In genomic region chr10:99285759-99286158, GRCm38 (mm10) we compare ENCODE assay signal across 12 mouse cellular contexts. TPM values are rescaled to one million over a fixed set of nuclear protein-coding genes. Genes with fewer than 3 reads are reported as not detected.
A peak's percentile ranks its signal among the peaks of the same experiment; 100 is the strongest.
DNase-seq lines count a peak whose midpoint lies in the region; ATAC-seq and TF ChIP-seq lines count a peak whose summit lies in the region.
"Had no signal": no experiment of that assay in that cellular context is flagged by ENCODE, and none has a peak within 500 bp of the region (broad histone marks: within the 10 kb centered on the region; RNA-seq: fewer than 3 reads in every experiment).

No protein-coding gene starts in this region.

- H3K4me1 ChIP-seq in lung, embryonic 15.5 days, result peaks cover 19% of the 10 kb centered on the region
- H3K4me1 ChIP-seq in olfactory bulb, adult 2 months (ENCODE audit: control insufficient read depth, insufficient read depth, low read length), result peaks cover 16% of the 10 kb centered on the region

- ATAC-seq in lung, embryonic 15.5 days (ENCODE audit: borderline replicate concordance, extremely low read depth, low FRiP score, low TSS enrichment), result peak; percentile 61; the same call in 1 of the 2 replicates
- ATAC-seq in CD4-positive, CD25-positive, alpha-beta regulatory T cell, adult 4 months, result no peak
- ATAC-seq: midbrain, embryonic 13.5 days had no signal

- H3K4me2 ChIP-seq in lung, embryonic 15.5 days, result no peak overlapping the region
- H3K4me2 ChIP-seq: embryonic facial prominence, embryonic 12.5 days; midbrain, embryonic 13.5 days had no signal

- no peak overlapping the region for H3K9ac ChIP-seq in lung, embryonic 15.5 days
- H3K9ac ChIP-seq: embryonic facial prominence, embryonic 12.5 days; midbrain, embryonic 13.5 days had no signal

- H3K27ac ChIP-seq in lung, embryonic 15.5 days, result peak overlapping the region; percentile 20
- 0 out of 2 replicates have a peak overlapping the region, but pooled peaks have one; percentile 40 for H3K27ac ChIP-seq in olfactory bulb, adult 2 months (ENCODE audit: insufficient read depth, low read depth, low read length)
- H3K27ac ChIP-seq: embryonic facial prominence, embryonic 12.5 days; midbrain, embryonic 13.5 days had no signal

- DNase-seq in adrenal gland, adult 2 months, result peak; percentile 19
- no peak for DNase-seq in adrenal gland, adult 8-10 months
- no peak for DNase-seq in lung, postnatal 36 days
- peak; percentile 36 to 54 for DNase-seq in kidney, adult 8-10 months
- DNase-seq in ovary, adult 18-20 months (ENCODE audit: low spot score), result no peak
- DNase-seq: right cerebral cortex, postnatal 14 days; thymus, postnatal 36 days had no signal

- H3K36me3 ChIP-seq in lung, embryonic 15.5 days, result no peaks in the 10 kb centered on the region
- H3K36me3 ChIP-seq: embryonic facial prominence, embryonic 12.5 days; midbrain, embryonic 13.5 days had no signal

- TF ChIP-seq CTCF in olfactory bulb, adult 2 months (IDR thresholded peaks at IDR 0.05; ENCODE audit: insufficient read depth, low read depth, low read length), result no peak

- no peaks in the 10 kb centered on the region for H3K27me3 ChIP-seq in lung, embryonic 15.5 days
- H3K27me3 ChIP-seq: embryonic facial prominence, embryonic 12.5 days; midbrain, embryonic 13.5 days had no signal

- no peak for TF ChIP-seq POLR2A in olfactory bulb, adult 2 months (IDR thresholded peaks at IDR 0.05; ENCODE audit: insufficient read depth, low read depth, low read length)

- H3K4me3 ChIP-seq in lung, embryonic 15.5 days, result no peak overlapping the region
- no peak overlapping the region for H3K4me3 ChIP-seq in olfactory bulb, adult 2 months (ENCODE audit: insufficient read depth, low read depth, low read length)
- H3K4me3 ChIP-seq: embryonic facial prominence, embryonic 12.5 days; midbrain, embryonic 13.5 days had no signal

- WGBS in lung, embryonic 15.5 days, result 19% methylated on average over 8 of the region's 8 CpGs
- WGBS in olfactory bulb, adult 2 months, result 62% methylated on average over 8 of the region's 8 CpGs

- no peaks in the 10 kb centered on the region for H3K9me3 ChIP-seq in lung, embryonic 15.5 days
- H3K9me3 ChIP-seq: embryonic facial prominence, embryonic 12.5 days; midbrain, embryonic 13.5 days had no signal

RNA-seq across cellular contexts. Expression of gene Dusp6, which starts 22.7 kb away (rescaled TPM):
- 100 to 1,000 TPM in 1 of 2 experiments, 10 to 100 TPM in 1; 70.4 to 146 TPM for total RNA-seq in adrenal gland, adult 2 months (2021)
- polyA plus RNA-seq in adrenal gland, adult 2 months (2012; rRNA removed), result 105 TPM in 2 replicates
- 100 to 1,000 TPM in 3 of 4 experiments, 10 to 100 TPM in 1; 88.6 to 238 (median 129) TPM for total RNA-seq in adrenal gland, adult 8-10 months (2022)
- 72.1 and 73.6 TPM in 2 replicates for polyA plus RNA-seq in lung, embryonic 15.5 days (2015; fragmentation: Nextera tagmentation; extraction: Ambion mirVana)
- polyA plus RNA-seq in olfactory bulb, adult 2 months (2012; ENCODE audit: insufficient read depth, insufficient read length, low replicate concordance, missing spikeins), result not detected in 2 replicates
- 10 to 100 TPM; 23.4 to 38.0 TPM for polyA plus RNA-seq in CD4-positive, CD25-positive, alpha-beta regulatory T cell, adult 4 months (2017; shearing (Covaris generic))

Comparison
In these comparisons a context has a peak if more than half of its experiments do, and no peak if none do; other contexts are left out.
1. DNase-seq: peak in adrenal gland, adult 2 months (single experiment) and kidney, adult 8-10 months (2 of 2); none in adrenal gland, adult 8-10 months (single experiment), lung, postnatal 36 days (single experiment) and ovary, adult 18-20 months (single experiment).